Mouse (Mus musculus) left cerebral cortex, postnatal 25 days (tissue): Measurements from ENCODE around the gene Rabggta. TPM values are rescaled to one million over a fixed set of nuclear protein-coding genes. Genes with fewer than 3 reads are reported as not detected.
A peak's percentile ranks its signal among the peaks of the same experiment; 100 is the strongest.
"Not testable (repeated sequence)": the region's sequence is repeated elsewhere in the genome, so short reads cannot be mapped to it uniquely, and the experiment has no call there.

Experiments
- DNase-seq, 2 experiments: peaks; one replicate each; pipeline ENCODE4 v3.0.0; 2022; ENCODE audit warnings: low spot score in 2 of 2, mixed read lengths in 1 of 2
- intact Hi-C: fragments of 180-260 bp; cut with DNase I; formaldehyde crosslinking; loops from one replicate; pipeline ENCODE4 v1.15.1; 2025
- total RNA-seq, 2 experiments: library from RNA; stranded (reverse); gene quantifications; 2 replicates each; pipeline ENCODE4 v1.2.3; 2021

Rabggta gene
- 10 to 100 TPM; 45.6 to 45.8 TPM for total RNA-seq

DNA sequence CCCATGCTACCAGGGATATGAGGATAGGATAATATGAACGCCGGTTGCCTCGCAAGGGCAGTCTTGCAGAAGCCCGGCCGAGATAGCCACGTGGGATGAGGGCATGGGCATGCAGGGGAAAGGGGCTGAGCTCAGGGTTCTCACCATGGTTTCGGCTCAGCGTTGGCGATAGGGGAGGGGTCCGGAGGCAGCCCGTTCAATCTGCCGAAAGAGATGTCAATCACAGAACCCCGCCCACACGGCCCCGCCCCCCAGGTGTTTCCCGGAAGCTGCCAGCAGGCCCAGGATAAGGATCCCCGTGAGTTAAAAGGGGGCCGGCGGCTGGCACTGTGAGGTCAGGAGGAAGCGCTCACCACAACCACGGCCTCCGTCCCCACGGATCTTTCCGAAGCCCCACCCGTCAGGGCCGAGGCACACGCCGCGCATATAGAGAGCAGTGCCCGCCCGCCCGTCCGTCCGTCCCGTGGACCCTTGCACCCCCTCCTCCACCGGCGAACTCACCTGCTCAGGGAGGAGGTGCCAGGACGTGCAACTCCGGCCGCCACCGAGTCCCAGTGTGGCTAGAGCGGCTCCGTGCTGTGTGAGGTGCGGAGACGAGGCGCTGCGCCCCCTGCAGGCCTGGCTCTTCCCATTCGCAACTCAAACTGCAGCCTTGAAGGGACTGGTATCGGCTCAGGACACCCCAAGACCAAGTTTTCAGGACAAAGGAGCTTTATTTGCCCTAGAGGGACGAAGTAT is at the start of gene Rabggta:
Gene Rabggta, minus strand, starts transcription at position 564 of the 738 bp plus-strand sequence.
- intact Hi-C loops, result loop anchor here (2.0 to 5.0 kb wide), 2 partner anchors 21 to 40 kb away; partner anchors contain the start of gene Tinf2
- peak; percentile 93 to 94 for DNase-seq

DNA sequence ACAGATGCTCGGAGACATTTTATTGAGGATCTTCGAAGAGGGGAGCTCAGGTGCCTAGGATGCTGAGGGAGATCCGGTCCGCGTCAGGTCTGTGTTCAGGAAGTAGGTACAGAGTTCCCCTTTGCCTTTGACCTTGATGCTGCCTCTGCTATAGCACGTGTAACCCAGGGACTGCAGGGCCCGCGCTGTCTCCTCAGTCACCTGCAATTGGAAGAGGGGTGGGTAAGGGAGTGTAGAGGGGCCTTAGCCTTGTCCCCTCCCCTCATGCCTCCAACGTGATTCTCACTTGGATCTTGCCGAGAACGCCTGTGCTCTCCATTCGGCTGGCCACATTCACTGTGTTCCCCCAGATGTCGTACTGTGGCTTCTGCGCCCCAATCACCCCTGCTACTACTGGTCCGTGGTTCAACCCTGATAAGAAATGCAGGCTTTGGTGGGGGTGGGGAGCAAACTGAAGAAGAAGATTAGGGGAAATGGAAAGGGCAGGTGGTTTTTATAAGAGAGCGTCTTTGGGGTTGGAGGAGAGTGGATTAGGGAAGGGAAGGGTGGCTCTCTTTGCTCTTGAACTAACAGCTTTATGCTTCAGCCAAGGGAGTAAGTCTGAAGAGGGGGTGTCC is 47.1 kb upstream of the Rabggta start:
- DNase-seq, result no peak
- intact Hi-C loops, result no loop called here

DNA sequence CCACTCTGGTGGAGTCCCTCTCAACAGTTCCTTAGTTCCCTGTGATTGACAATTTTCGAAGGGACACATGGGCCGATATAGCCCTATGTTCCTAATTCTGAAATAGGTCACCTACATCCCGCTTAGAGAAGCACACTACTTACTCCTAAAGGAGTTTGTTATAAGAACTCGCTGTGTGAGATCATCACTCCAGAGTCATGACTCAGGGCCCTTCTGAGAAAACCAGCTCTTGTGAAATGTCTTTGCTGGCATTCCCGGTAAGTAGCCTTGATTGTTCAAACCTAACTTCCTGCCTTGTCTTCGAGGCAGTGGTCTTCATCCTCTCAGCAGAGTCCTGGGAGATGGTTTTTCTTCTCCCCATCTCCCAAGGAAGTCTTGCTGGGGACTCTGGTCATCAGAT is 46.5 kb upstream of the Rabggta start:
- no peak for DNase-seq
- intact Hi-C loops, result no loop called here

DNA sequence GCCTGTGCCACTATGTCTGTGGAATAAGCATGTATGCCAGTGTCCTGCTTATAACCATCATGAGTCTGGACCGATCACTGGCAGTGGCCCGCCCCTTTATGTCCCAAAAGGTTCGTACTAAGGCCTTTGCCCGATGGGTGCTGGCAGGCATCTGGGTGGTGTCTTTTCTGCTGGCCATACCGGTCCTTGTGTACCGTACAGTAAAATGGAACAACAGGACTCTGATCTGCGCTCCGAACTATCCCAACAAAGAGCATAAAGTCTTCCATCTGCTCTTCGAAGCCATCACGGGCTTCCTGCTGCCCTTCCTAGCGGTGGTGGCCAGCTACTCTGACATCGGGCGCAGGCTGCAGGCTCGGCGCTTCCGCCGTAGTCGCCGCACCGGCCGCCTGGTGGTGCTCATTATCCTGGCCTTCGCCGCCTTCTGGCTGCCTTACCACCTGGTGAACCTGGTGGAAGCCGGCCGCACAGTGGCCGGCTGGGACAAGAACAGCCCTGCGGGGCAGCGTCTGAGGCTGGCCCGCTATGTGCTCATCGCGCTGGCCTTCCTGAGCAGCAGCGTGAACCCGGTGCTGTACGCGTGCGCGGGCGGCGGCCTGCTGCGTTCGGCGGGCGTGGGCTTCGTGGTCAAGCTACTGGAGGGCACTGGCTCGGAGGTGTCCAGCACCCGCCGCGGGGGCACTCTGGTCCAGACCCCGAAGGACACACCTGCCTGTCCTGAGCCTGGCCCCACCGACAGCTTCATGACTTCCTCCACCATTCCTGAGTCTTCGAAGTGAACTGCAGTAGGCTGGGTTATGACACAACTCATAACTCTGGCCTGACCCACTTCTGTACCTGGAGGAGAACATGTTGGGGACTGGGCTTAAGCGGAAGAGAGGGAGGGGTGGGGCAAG is 45.7 kb upstream of the Rabggta start:
- peak; percentile 36 to 37 for DNase-seq
- intact Hi-C loops, result no loop called here

DNA sequence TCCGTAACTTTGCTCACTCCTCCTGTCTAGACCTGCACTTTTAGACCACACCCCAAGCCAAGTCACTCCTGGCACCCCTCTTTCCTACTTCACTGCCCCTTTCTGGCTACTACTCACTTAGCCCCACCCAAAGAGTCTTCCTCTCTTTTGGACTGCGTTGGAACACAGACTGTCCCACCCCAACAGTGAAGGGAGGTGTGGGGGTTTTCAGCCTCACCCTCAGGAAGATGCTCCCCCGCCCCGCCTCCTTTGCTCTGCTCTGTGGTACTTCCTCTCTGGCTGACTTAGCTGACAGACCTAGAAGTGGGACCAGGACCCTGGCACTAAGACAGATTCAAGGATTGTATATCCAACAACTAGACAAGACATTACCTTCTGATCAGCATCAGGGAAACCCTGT is 43.6 kb upstream of the Rabggta start, which contains the start of gene Ltb4r1:
Gene Ltb4r1, plus strand, starts transcription at position 267 of the 400 bp plus-strand sequence.
- no peak for DNase-seq

DNA sequence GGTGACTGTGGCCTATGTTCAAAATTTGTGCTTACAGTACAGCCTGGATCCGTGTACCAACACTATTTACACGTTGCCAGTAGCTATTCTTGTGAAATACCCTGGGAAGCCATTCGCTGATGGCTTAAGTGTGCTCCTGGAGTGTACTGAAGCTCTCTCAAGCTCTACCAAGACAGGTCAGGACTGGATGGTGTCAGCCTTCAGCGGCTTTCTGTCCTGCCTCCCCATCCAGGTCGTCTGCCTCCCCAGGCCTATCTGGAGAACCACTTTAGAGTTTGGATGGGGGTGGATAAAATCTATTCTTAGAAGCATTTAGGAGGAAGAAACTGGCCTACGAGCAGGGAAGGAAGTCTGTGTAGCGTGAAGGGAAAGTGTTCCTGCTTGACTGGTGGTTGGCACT is 41.1 kb upstream of the Rabggta start:
- intact Hi-C loops, result no loop called here
- DNase-seq, result peak in 1 of 2 experiments; percentile 27

More for the DNA sequence above, 43.6 kb upstream of the Rabggta start, which contains the start of gene Ltb4r1:
- intact Hi-C loops, result no loop called here

DNA sequence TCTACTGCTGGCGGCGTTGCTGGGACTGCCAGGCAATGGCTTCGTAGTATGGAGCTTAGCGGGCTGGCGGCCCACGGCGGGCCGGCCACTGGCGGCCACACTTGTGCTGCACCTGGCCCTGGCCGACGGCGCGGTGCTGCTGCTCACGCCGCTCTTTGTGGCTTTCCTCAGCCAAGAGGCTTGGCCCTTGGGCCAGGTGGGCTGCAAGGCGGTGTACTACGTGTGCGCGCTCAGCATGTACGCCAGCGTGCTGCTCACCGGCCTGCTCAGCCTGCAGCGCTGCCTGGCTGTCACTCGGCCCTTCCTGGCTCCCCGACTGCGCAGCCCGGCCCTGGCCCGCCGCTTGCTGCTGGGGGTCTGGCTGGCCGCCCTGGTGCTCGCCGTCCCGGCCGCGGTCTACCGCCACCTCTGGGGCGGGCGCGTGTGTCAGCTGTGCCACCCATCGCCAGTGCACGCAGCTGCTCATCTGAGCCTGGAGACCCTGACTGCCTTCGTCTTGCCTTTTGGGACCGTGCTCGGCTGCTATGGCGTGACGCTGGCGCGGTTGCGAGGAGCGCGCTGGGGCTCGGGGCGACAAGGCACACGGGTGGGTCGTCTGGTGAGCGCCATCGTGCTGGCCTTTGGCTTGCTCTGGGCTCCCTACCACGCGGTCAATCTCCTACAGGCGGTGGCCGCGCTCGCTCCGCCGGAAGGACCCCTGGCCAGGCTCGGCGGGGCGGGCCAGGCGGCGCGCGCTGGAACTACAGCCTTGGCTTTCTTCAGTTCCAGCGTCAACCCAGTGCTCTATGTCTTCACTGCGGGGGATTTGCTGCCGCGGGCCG is 40.1 kb upstream of the Rabggta start:
- DNase-seq, result peak; percentile 24 to 47
- intact Hi-C loops, result no loop called here

DNA sequence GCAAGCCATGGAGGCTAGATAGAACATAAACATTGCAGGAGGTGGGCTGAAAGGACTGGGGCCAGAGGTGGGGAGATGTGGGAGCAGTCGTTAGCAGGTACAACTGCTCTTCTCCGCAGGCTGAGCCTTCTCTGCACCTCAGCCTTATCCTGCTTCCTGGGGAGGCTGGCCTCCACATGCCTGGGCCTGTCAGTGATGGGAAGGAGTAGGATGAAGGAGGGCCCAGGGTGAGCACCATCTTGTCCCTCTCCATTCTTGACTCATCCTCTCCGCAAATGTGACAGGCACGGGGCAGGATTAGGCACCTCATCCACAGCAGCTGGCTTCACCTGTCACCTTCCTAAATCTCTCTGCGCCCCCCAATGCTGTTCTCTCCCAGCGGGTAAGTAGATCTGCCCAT is 39.1 kb upstream of the Rabggta start, which contains the start of gene Ltb4r2:
Gene Ltb4r2, plus strand, starts transcription at position 266 of the 400 bp plus-strand sequence.
- no peak for DNase-seq
- intact Hi-C loops, result no loop called here

DNA sequence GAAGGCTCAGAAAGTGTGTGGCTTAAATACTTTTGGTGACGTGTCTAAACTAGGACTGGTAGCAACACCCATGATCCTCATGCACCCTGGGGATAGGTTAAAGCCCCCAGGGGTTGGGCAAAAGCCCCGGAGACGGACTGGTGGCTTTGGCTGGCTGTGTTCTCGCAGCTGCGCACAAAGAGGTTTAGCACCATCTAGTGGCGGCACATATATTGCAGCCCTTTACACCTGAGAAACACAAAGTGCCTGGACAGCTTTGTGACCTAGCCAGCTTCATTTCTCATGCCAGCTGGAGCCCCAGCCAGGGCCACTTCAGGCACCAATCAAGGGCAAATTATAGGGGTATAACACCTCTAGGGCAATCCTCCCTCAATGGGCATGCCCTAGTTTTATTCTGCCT is 38.1 kb upstream of the Rabggta start:
- intact Hi-C loops, result not testable (repeated sequence)

DNA sequence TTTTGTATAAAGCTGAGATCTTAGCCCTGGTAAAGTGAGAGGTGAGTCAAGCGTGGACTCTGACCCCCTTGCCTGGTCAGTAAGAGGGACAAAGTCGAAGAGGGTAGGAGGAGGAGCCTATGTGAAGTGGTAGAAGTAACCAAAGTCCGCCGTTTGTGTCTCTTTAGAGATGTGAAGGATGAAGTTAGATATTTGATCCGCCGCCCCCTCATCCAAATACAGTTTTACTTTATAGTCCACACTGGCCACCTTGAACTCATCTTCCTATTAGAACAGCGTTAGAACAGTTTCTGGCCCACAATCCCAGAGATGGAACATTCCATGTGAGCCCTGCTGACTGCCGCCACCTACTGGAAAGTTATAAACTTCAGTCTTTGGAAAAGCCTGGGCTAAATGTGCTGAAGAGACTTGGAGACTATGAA is 36.3 kb upstream of the Rabggta start, which contains the start of gene Cideb:
Gene Cideb, minus strand, starts transcription at position 96 of the 422 bp plus-strand sequence.
- peak in 1 of 2 experiments; percentile 62 for DNase-seq

More for the DNA sequence above, 38.1 kb upstream of the Rabggta start:
- peak; percentile 85 to 88 for DNase-seq

DNA sequence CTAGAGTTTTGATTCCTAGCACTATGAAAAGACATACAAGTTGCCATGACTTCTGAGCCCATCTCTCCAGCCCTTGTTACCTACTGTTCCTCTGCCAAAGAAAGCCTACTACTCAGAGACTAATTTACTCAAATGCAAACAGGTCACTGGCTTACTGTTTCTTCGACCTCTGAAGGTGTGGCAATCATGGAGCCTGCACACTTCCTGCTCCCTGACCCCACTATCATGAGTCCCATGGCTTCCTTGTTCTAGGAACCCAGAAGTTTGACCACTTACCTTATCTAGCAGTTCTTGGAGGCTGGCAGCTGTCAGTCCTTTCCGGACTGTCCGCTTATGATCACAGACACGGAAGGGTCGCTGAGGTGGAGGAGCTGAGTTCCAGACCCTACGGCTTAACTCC is 35.5 kb upstream of the Rabggta start:
- intact Hi-C loops, result no loop called here

More for the DNA sequence above, 36.3 kb upstream of the Rabggta start, which contains the start of gene Cideb:
- intact Hi-C loops, result no loop called here

DNA sequence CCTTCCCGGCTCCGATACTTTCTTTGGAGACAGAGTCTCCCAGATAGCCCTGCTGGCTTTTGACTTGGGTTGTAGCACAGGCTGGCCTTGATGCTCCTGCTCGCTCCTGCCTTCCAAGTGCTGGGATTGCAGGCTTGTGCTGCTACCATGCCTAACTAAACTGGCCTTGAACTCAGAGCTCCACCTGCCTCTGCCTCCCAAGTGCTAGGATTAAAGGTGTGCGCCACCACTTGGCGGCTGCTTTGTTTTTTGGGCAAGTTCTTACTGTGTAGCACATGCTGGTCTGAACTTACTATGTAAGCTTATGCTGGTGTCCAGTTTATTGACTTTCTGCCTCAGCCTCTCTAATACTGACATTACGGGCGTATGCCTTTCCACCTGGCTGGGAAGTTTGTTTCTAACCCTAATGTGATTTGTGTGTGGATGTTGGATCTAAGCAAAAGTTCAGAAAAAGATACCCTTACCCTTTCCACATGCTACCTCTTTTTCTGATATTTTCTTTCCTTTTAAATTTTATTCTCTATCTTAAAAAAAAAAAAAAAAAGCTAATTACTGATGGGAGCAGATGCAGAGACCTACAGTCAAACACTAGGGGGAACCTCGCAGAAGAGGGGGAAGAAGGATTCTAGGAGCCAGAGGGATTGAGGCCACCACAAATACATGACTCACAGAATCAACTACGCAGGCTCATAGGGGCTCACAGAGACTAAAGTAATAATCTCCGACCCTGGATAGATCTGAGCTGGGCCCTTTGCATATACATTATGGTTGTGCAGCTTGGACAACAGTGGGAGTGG is 25.2 kb upstream of the Rabggta start:
- DNase-seq, result no peak
- intact Hi-C loops, result no loop called here

More for the DNA sequence above, 35.5 kb upstream of the Rabggta start:
- no peak for DNase-seq

DNA sequence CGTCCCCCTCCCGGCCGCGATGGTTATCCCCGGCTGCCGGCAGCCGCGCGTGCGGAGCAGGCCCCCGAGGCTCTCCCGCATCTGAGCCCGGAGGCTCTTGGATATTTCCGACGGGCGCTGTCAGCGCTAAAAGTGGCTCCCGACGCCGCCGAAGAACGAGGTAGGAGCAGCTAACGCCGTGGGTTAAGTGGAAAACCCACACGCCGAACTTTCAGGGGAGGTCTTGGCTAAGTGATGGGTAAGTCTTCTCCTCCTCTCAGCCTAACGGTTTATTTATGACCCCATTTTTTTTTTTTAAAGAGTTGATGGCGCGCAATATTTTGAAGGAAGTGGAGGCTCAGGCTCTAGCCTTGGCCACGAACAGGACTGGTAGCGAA is 23.8 kb upstream of the Rabggta start:
- DNase-seq, result no peak
- intact Hi-C loops, result loop anchor here (1.0 kb wide), 1 partner anchor 64 kb away; no protein-coding TSS in a partner anchor

DNA sequence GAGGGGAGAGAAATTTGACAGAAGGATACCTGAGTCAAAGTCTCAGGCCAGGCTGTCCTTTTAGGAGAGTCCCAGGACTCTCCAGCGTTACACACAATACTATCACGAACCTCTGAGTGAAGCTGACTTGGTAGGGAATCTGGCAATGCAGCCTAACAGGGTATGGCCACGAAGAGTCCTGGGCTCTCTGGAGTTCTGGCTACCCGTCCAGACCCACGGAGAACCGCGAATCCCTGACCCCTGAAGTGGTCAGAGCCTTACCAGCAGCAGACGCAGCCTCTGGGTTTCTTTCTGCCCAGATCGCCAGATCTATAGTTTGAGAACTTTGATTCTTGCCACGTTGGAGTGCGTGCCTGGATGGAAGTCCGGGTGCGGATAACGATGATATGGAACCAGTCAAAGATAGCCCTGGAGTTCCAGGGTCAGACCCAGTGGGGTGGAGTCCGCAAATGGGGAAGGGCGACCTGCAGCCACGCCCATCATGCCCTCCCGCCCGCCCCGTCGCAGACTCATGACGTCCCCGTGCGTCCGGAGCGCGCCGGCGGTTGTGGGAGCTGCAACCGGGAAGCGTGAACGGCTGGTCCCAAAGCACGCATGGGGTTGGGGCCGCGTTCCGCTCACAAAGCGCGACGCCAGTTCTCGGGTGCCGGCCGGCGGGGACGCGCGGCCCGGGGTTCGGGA is 23.3 kb upstream of the Rabggta start, which contains the start of the genes Dhrs1 and Nop9:
Gene Dhrs1, minus strand, starts transcription at position 511 of the 681 bp plus-strand sequence.
Gene Nop9, plus strand, starts transcription at position 514 of the 681 bp plus-strand sequence.
- DNase-seq, result peak; percentile 86 to 90
- intact Hi-C loops, result loop anchor here (1.0 kb wide), 1 partner anchor 63 kb away; no protein-coding TSS in a partner anchor

DNA sequence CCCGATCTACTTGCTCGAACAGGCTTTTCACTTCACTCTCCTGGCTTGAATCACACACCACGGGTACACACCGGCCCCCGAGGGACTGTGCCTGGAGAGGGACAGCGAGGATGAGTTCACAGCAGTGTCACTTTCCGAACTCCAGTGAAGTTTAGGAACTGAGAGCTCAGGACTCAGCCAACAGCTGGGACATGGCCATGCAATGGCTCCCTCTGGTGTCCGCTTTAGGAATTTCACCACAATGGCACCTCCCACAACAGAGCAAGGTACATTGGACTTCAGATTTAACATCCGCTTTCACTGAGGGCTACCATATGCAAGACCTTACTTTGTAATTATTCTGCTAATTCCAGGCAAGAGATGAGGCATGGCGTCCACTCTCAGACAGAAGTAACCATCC is 21.6 kb upstream of the Rabggta start:
- peak; percentile 82 to 88 for DNase-seq
- intact Hi-C loops, result loop anchor here (1.0 to 2.0 kb wide), 2 partner anchors 21 to 114 kb away; partner anchors contain the start of gene Rabggta

DNA sequence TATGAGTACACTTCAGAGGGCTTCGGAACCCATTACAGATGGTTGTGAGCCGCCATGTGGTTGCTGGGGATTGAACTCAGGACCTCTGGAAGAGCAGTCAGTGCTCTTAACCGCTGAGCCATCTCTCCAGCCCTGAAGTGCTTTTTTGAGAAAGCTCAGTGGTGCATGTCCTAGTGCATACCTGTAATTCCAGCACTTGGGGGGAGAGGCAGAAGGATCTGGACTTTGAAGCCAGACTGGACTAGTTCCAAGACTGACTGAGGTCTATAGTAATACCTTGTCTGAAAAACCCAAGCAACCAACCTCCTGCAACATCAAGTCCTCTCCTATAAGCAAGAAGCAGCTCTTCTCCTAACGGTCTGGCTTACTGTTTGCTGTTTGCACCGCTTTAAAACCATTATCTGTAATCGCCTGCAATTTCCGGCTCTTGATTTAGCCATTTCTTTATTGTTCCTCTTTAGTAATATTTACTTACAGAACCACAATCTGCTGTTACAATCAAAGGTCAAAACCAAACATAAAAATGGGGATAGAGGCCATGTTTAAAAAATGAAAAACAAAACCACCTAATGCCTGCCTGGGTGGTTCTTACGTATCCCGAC is 15.1 kb upstream of the Rabggta start:
- no peak for DNase-seq
- intact Hi-C loops, result no loop called here

DNA sequence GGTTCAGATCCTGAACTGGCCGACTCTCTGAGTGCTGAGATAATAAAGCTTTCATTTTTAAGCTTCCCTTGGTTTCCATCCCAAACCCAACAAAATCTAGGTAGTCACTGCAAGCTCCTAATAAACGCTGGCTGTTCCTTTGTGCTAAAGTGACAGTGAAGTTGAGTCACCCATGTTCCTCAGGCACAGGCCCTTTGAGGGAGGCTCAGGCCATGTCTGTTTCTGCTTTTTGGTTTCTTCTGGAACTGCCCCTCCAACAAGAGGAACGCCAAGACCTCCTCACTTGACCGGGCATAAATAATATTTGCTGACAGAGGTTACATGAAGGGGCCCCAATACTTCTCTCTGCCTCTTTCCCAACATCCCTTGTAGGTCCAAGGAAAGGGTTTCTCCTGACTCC is 13.7 kb upstream of the Rabggta start:
- intact Hi-C loops, result no loop called here
- DNase-seq, result no peak
